Mouse (Mus musculus) stomach, embryonic 16.5 days (tissue): Measurements from ENCODE around the gene Dhx29. TPM values are rescaled to one million over a fixed set of nuclear protein-coding genes. Genes with fewer than 3 reads are reported as not detected.

ENCODE experiments used
- ATAC-seq: fragments of 200-750 bp; cut with Nextera tagmentation; 2 replicates; pipeline ENCODE4 v1.8.0; 2017; ENCODE audit warnings: moderate number of reproducible peaks, moderate TSS enrichment; ENCODE audit not compliant: insufficient read depth, low FRiP score
- H3K27ac ChIP-seq: fragments of 300-500 bp; sonication (generic); 2 replicates; pipeline ENCODE4 v1.5.1; 2014; ENCODE audit warnings: low read length
- H3K27me3 ChIP-seq: fragments of 300-500 bp; sonication (generic); 2 replicates; pipeline ENCODE4 v1.6.1; 2014; ENCODE audit warnings: low read length, control low read depth, mixed read lengths; ENCODE audit not compliant: control insufficient read depth, insufficient read depth
- H3K36me3 ChIP-seq: fragments of 300-500 bp; sonication (generic); 2 replicates; pipeline ENCODE4 v1.6.1; 2014; ENCODE audit warnings: low read length; ENCODE audit not compliant: control insufficient read depth, insufficient read depth
- H3K4me1 ChIP-seq: fragments of 300-500 bp; sonication (generic); 2 replicates; pipeline ENCODE4 v1.6.1; 2014; ENCODE audit warnings: low read length, control low read depth, mixed read lengths; ENCODE audit not compliant: control insufficient read depth, insufficient read depth
- H3K4me2 ChIP-seq: fragments of 300-500 bp; sonication (generic); 2 replicates; pipeline ENCODE4 v1.6.1; 2014; ENCODE audit warnings: low read depth, low read length, mixed read lengths
- H3K4me3 ChIP-seq: fragments of 300-500 bp; sonication (generic); replicated peaks from 2 replicates; pipeline ENCODE4 v1.5.1; 2014; ENCODE audit warnings: mild to moderate bottlenecking, low read length
- H3K9ac ChIP-seq: fragments of 300-500 bp; sonication (generic); 2 replicates; pipeline ENCODE4 v1.6.1; 2014; ENCODE audit warnings: low read length
- H3K9me3 ChIP-seq: fragments of 300-500 bp; sonication (generic); replicated peaks from 2 replicates; pipeline ENCODE4 v1.6.1; 2016; ENCODE audit warnings: low read length, control low read depth; ENCODE audit not compliant: control insufficient read depth
- WGBS: fragments of 180-500 bp; shearing (Covaris S2); extraction: QIAGEN DNeasy Blood & Tissue Kit; methylation state at CpG from one replicate; pipeline ENCODE4 v1.1.7; 2014; 5-methylcytosine and 5-hydroxymethylcytosine counted together
- polyA plus RNA-seq: library from polyadenylated mRNA; unstranded; fragments of >200 nt; fragmentation: Nextera tagmentation; extraction: Ambion mirVana; gene quantifications from 2 replicates; pipeline ENCODE4 v1.2.1, GENCODE M21; 2015

Dhx29 gene
- polyA plus RNA-seq, 1 experiment from 2014 or later = 16.9 TPM

DNA sequence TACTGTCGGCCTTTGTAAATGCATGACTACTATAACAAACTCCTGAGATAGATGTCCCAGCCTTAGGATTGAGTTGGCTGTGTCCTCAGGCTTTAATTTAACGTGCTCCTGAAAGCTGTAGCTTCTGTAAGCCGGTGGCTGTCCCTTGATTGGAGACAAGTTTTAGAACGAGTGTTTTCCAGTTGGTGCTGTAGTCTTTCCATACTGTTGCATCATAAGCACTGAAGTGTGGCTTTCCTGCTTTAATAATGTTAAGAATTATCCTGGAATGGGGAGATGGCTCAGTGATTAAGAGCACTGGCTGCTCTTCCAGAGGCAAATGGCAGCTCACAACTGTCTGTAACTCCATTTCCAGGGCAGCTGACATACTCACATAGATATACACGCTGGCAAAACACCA, 40.0 kb downstream of the Dhx29 start:
- no peak for ATAC-seq
- H3K4me3 ChIP-seq = no peak overlapping the region
- 91% methylated on average over 5 of the region's 5 CpGs for WGBS

DNA sequence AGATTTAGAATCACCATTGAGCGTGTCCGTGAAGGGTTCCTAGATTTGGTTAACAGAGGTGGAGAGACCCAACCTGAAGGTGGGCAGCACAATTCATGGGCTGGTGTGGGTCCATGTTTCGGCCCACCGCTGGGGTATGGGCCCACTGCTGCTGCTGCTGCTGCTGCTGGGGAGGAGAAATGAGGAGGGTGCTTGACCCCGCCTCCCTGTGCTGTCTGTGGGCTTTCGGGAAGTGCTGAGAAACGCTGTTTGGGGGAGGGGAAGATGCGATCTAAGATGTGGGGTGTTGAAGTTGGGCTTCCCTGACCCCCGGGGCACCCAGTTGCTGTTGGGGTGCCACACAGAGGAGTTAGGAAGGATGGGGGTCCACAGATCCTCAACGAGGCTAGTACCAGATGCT, 49.5 kb downstream of the Dhx29 start:
- Histone ChIP-seq H3K27me3 (0 out of 2 replicates have a peak, but pooled peaks cover 5% of the 10 kb centered on the region), H3K4me3 (no peak overlapping the region), H3K36me3 (no peaks in the 10 kb centered on the region), H3K9ac (no peak overlapping the region), H3K4me1 (0 out of 2 replicates have a peak, but pooled peaks cover 2% of the 10 kb centered on the region), H3K27ac (no peak overlapping the region), H3K9me3 (no peaks in the 10 kb centered on the region), H3K4me2 (no peak overlapping the region; the same call in 1 of the 2 replicates)
- 39% methylated on average over 10 of the region's 10 CpGs for WGBS
- ATAC-seq = no peak

More for the DNA sequence above, 40.0 kb downstream of the Dhx29 start:
- Histone ChIP-seq H3K27ac (no peak overlapping the region), H3K27me3 (no peaks in the 10 kb centered on the region), H3K4me2 (no peak overlapping the region), H3K9ac (no peak overlapping the region), H3K36me3 (peaks cover 4% of the 10 kb centered on the region; the same call in 1 of the 2 replicates), H3K9me3 (no peaks in the 10 kb centered on the region), H3K4me1 (no peaks in the 10 kb centered on the region)

DNA sequence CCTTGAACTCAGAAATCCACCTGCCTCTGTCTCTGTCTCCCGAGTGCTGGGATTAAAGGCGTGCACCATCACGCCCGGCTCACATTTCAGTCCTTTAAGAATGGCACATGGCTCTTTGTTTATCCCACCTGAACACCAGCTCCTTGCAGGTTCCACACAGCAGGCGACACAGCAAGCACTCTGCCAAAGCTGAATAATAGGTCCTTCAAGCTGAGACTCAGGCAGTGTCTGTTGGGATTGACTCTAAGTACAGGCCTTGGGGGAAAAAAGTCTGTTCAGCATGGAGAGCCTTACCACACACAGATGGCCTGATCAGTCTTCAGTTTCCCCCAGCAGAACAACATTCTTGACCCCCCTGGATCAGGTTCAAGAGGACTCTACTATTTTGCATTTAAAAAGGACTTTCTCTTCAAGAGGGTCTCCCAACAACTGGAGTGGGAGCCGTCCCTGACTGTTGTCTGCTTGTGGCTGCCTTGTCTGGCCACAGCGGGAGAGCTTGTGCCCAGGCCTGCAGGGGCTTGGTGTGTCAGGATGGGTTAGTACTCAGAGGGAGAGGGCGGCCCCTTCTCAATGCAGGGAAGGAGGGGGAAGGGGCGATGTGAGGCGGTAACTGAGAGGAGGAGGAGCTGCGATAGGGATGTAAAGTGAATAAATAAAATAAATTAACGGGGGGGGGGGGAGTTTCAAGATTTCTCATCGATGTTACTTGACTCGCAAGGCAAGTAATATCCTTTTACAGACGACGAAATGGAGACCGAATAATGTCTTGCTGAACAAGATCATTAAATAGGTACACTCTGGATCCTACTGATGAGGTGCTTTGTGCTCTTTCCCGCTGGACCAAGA, 58.6 kb downstream of the Dhx29 start:
- H3K27ac ChIP-seq = no peak overlapping the region
- no peak overlapping the region for H3K9ac ChIP-seq
- peaks cover 22% of the 10 kb centered on the region for H3K4me1 ChIP-seq
- no peaks in the 10 kb centered on the region for H3K9me3 ChIP-seq
- 13% methylated on average over 18 of the region's 18 CpGs for WGBS
- no peak for ATAC-seq
- H3K4me2 ChIP-seq = no peak overlapping the region
- peaks cover 51% of the 10 kb centered on the region for H3K27me3 ChIP-seq
- no peak overlapping the region for H3K4me3 ChIP-seq
- H3K36me3 ChIP-seq = no peaks in the 10 kb centered on the region

DNA sequence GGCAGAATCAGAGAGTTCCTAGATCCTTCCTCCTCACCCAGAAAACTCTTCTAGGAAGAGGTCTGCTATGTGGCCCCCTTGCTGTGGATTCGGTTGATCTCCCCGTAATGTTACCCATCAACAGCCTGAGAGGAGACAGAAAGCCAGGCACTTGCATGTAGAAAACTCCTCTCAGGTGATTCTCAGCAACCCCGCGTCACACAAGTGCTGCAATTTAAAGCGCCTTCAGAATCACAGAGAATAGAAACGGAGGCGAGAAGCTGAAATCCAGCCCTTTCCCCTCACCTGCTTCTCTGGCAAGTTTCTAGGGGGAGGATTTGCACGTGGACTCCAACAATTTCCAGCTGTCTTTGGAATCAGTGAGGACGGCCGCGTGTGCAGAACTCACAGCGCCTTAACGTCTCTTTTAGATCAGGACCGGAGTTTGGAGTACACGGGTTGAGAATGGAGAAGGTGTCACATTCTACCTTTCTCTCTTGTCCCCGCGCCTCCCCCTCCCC, 59.2 kb downstream of the Dhx29 start:
- Histone ChIP-seq H3K36me3 (no peaks in the 10 kb centered on the region), H3K4me3 (no peak overlapping the region; the same call in 1 of the 2 replicates), H3K9me3 (no peaks in the 10 kb centered on the region), H3K4me1 (peaks cover 22% of the 10 kb centered on the region), H3K27me3 (peaks cover 58% of the 10 kb centered on the region), H3K4me2 (no peak overlapping the region), H3K27ac (no peak overlapping the region), H3K9ac (no peak overlapping the region)
- no peak for ATAC-seq
- WGBS = 1% methylated on average over 17 of the region's 17 CpGs

- Histone ChIP-seq H3K36me3 (no peaks in the 10 kb centered on the region), H3K9me3 (no peaks in the 10 kb centered on the region), H3K27me3 (peaks cover 63% of the 10 kb centered on the region), H3K4me2 (peak within 1 kb of the TSS; percentile 100), H3K4me1 (peaks cover 22% of the 10 kb centered on the region), H3K4me3 (peak within 1 kb of the TSS; percentile 60), H3K9ac (peak within 1 kb of the TSS; percentile 71), H3K27ac (no peak within 1 kb of the TSS)
- peak; percentile 98 for ATAC-seq
- 0% methylated on average over 47 of the region's 47 CpGs for WGBS
Observed at GRCm38 (mm10) chr13:112987532-112987943, 60.3 kb downstream of the Dhx29 start, which contains the start of gene Ccno. Gene Ccno, plus strand, starts transcription at chr13:112987802.

- H3K9me3 ChIP-seq = no peaks in the 10 kb centered on the region
- ATAC-seq = peak; percentile 15
- H3K4me3 ChIP-seq = peak overlapping the region; percentile 60
- H3K4me1 ChIP-seq = peaks cover 22% of the 10 kb centered on the region
- peak overlapping the region; percentile 100 for H3K4me2 ChIP-seq
- H3K27me3 ChIP-seq = peaks cover 66% of the 10 kb centered on the region
- under 1% methylated on average over 39 of the region's 39 CpGs for WGBS
- no peaks in the 10 kb centered on the region for H3K36me3 ChIP-seq
- no peak overlapping the region for H3K27ac ChIP-seq
- peak overlapping the region; percentile 71 for H3K9ac ChIP-seq
Observed at GRCm38 (mm10) chr13:112987991-112988390, 60.7 kb downstream of the Dhx29 start.

DNA sequence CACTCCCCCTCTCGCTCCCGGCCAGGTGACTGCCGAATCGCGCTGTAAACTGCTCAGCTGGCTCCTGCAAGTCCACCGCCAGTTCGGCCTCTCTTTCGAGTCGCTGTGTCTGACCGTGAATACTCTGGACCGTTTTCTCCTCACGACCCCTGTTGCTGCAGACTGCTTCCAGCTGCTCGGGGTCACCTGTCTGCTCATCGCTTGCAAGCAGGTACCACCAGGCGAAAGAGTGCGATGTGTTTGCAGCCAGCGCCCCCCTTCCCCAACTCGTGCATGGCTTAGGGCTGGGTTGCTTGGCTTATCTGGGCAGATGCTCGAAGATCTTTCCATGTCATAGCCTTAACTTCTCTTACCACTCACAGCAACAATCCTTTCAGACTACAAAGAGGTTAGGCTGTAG, 61.6 kb downstream of the Dhx29 start:
- H3K4me1 ChIP-seq = peaks cover 28% of the 10 kb centered on the region
- peak overlapping the region; percentile 100 for H3K4me2 ChIP-seq
- H3K27ac ChIP-seq = no peak overlapping the region
- no peak for ATAC-seq
- no peaks in the 10 kb centered on the region for H3K36me3 ChIP-seq
- peak overlapping the region; percentile 60 for H3K4me3 ChIP-seq
- no peak overlapping the region for H3K9ac ChIP-seq
- H3K27me3 ChIP-seq = peaks cover 75% of the 10 kb centered on the region
- H3K9me3 ChIP-seq = no peaks in the 10 kb centered on the region
- 2% methylated on average over 19 of the region's 19 CpGs for WGBS

DNA sequence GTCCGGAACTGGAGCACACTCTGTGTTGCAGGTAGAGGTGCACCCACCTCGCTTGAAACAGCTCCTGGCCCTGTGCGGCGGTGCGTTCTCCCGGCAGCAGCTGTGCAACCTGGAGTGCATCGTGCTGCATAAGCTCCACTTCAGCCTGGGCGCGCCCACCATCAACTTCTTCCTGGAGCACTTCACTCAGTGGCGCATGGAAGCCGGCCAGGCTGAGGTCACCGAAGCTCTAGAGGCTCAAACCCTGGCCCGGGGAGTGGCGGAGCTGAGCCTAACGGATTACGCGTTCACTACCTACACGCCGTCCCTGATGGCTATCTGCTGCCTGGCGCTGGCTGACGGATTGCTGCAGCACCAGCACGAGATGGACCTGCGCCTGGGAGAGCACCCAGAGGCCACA, 62.3 kb downstream of the Dhx29 start:
- 2% methylated on average over 23 of the region's 23 CpGs for WGBS
- Histone ChIP-seq H3K9me3 (no peaks in the 10 kb centered on the region), H3K4me2 (no peak overlapping the region; the same call in 1 of the 2 replicates), H3K27me3 (peaks cover 77% of the 10 kb centered on the region), H3K36me3 (no peaks in the 10 kb centered on the region), H3K4me1 (peaks cover 33% of the 10 kb centered on the region), H3K4me3 (no peak overlapping the region; the same call in 1 of the 2 replicates), H3K9ac (no peak overlapping the region), H3K27ac (no peak overlapping the region)
- ATAC-seq = no peak

DNA sequence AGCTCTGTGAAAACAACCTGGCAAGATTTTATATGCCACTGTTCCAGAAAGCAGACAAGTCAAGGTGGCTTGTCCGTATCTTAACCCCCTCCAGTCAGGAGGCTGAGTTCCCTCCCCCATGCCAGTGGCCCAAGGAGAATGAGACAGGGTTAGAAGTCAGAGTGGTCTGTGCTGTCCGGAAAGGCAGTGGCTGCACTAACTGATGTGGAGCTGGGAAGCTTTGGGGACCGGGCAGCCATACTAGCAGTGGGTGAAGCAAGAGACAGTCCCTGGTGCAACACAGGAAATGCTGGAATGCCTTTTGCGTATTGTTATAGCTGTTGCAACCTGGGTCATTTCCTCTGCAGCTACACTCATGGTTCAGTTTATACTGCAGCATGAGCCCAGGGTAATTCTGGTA, 63.1 kb downstream of the Dhx29 start:
- no peak overlapping the region for H3K4me2 ChIP-seq
- no peak overlapping the region for H3K27ac ChIP-seq
- 17% methylated on average over 4 of the region's 4 CpGs for WGBS
- H3K9ac ChIP-seq = no peak overlapping the region
- H3K36me3 ChIP-seq = no peaks in the 10 kb centered on the region
- H3K4me1 ChIP-seq = peaks cover 33% of the 10 kb centered on the region
- no peaks in the 10 kb centered on the region for H3K9me3 ChIP-seq
- no peak overlapping the region for H3K4me3 ChIP-seq
- peaks cover 85% of the 10 kb centered on the region for H3K27me3 ChIP-seq
- ATAC-seq = no peak
